Mouse (Mus musculus): Measurements from ENCODE around the gene Map1lc3a. TPM values are rescaled to one million over a fixed set of nuclear protein-coding genes. Genes with fewer than 3 reads are reported as not detected.

Map1lc3a gene
- total RNA-seq (2021): 100 to 1,000 TPM; 295 to 402 TPM

- DNase-seq (ENCODE audit: low spot score in 2 of 2): peak; percentile 98 to 99
- intact Hi-C loops (cut with DNase I): loop anchor here (10.0 kb wide), 1 partner anchor 109 kb away; the partner anchor contains the start of gene Trp53inp2
Observed at GRCm38 (mm10) chr2:155276195-155276594, at the start of gene Map1lc3a. Gene Map1lc3a, plus strand, starts transcription at chr2:155276297.

GRCm38 (mm10) chr2:155235746-155236361 lies 40.2 kb upstream of the Map1lc3a start:
- DNase-seq (ENCODE audit: low spot score in 2 of 2): no peak
- intact Hi-C loops (cut with DNase I): no loop called here

- intact Hi-C loops (cut with DNase I): no loop called here
- DNase-seq (ENCODE audit: low spot score in 2 of 2): peak; percentile 99 to 100
Observed at GRCm38 (mm10) chr2:155236362-155236992, 39.6 kb upstream of the Map1lc3a start, which contains the start of gene Dynlrb1. Gene Dynlrb1, plus strand, starts transcription at chr2:155236533.

- intact Hi-C loops (cut with DNase I): no loop called here
Observed at GRCm38 (mm10) chr2:155237276-155237675, 38.8 kb upstream of the Map1lc3a start.

GRCm38 (mm10) chr2:155240915-155241314 lies 35.2 kb upstream of the Map1lc3a start:
- DNase-seq (ENCODE audit: low spot score in 2 of 2): no peak
- intact Hi-C loops (cut with DNase I): no loop called here

More at GRCm38 (mm10) chr2:155237276-155237675, 38.8 kb upstream of the Map1lc3a start:
- DNase-seq (ENCODE audit: low spot score in 2 of 2): no peak

GRCm38 (mm10) chr2:155242296-155242855 lies 33.7 kb upstream of the Map1lc3a start:
- DNase-seq (ENCODE audit: low spot score in 2 of 2): no peak
- intact Hi-C loops (cut with DNase I): no loop called here

- DNase-seq (ENCODE audit: low spot score in 2 of 2): no peak
- intact Hi-C loops (cut with DNase I): no loop called here
Observed at GRCm38 (mm10) chr2:155246231-155246630, 29.9 kb upstream of the Map1lc3a start.

- intact Hi-C loops (cut with DNase I): no loop called here
- DNase-seq (ENCODE audit: low spot score in 2 of 2): no peak
Observed at GRCm38 (mm10) chr2:155248206-155248605, 27.9 kb upstream of the Map1lc3a start.

- intact Hi-C loops (cut with DNase I): no loop called here
- no peak for DNase-seq (ENCODE audit: low spot score in 2 of 2)
Observed at GRCm38 (mm10) chr2:155248718-155249117, 27.4 kb upstream of the Map1lc3a start.

GRCm38 (mm10) chr2:155249588-155249987 lies 26.5 kb upstream of the Map1lc3a start:
- DNase-seq (ENCODE audit: low spot score in 2 of 2): no peak
- intact Hi-C loops (cut with DNase I): no loop called here

- intact Hi-C loops (cut with DNase I): no loop called here
Observed at GRCm38 (mm10) chr2:155265526-155265925, 10.6 kb upstream of the Map1lc3a start.

GRCm38 (mm10) chr2:155266896-155267295 lies 9.2 kb upstream of the Map1lc3a start:
- intact Hi-C loops (cut with DNase I): no loop called here
- no peak for DNase-seq (ENCODE audit: low spot score in 2 of 2)

More at GRCm38 (mm10) chr2:155265526-155265925, 10.6 kb upstream of the Map1lc3a start:
- DNase-seq (ENCODE audit: low spot score in 2 of 2): no peak

GRCm38 (mm10) chr2:155271957-155272356 lies 4.1 kb upstream of the Map1lc3a start:
- intact Hi-C loops (cut with DNase I): loop anchor here (10.0 kb wide), 1 partner anchor 113 kb away; the partner anchor contains the start of gene Trp53inp2
- no peak for DNase-seq (ENCODE audit: low spot score in 2 of 2)

GRCm38 (mm10) chr2:155272396-155273170 lies 3.5 kb upstream of the Map1lc3a start:
- intact Hi-C loops (cut with DNase I): loop anchor here (10.0 kb wide), 1 partner anchor 112 kb away; the partner anchor contains the start of gene Trp53inp2

GRCm38 (mm10) chr2:155273603-155274002 lies 2.5 kb upstream of the Map1lc3a start:
- intact Hi-C loops (cut with DNase I): loop anchor here (10.0 kb wide), 1 partner anchor 111 kb away; the partner anchor contains the start of gene Trp53inp2
- no peak for DNase-seq (ENCODE audit: low spot score in 2 of 2)

More at GRCm38 (mm10) chr2:155272396-155273170, 3.5 kb upstream of the Map1lc3a start:
- no peak for DNase-seq (ENCODE audit: low spot score in 2 of 2)

- intact Hi-C loops (cut with DNase I): loop anchor here (10.0 kb wide), 1 partner anchor 108 kb away; the partner anchor contains the start of gene Trp53inp2
- DNase-seq (ENCODE audit: low spot score in 2 of 2): peak in 1 of 2 experiments; percentile 62
Observed at GRCm38 (mm10) chr2:155276621-155277175, 601 bp downstream of the Map1lc3a start.

- DNase-seq (ENCODE audit: low spot score in 2 of 2): no peak
- intact Hi-C loops (cut with DNase I): loop anchor here (10.0 kb wide), 1 partner anchor 107 kb away; the partner anchor contains the start of gene Trp53inp2
Observed at GRCm38 (mm10) chr2:155277721-155278120, 1.6 kb downstream of the Map1lc3a start.

- DNase-seq (ENCODE audit: low spot score in 2 of 2): peak in 1 of 2 experiments; percentile 18
- intact Hi-C loops (cut with DNase I): loop anchor here (10.0 kb wide), 1 partner anchor 106 kb away; the partner anchor contains the start of gene Trp53inp2
Observed at GRCm38 (mm10) chr2:155278361-155278760, 2.3 kb downstream of the Map1lc3a start.

- DNase-seq (ENCODE audit: low spot score in 2 of 2): no peak
- intact Hi-C loops (cut with DNase I): loop anchor here (10.0 kb wide), 1 partner anchor 106 kb away; the partner anchor contains the start of gene Trp53inp2
Observed at GRCm38 (mm10) chr2:155279163-155279562, 3.1 kb downstream of the Map1lc3a start.

All from left cerebral cortex, postnatal 36 days (tissue).